Mouse (Mus musculus) lung, embryonic 14.5 days (tissue): ENCODE results near the gene Il19. TPM values are rescaled to one million over a fixed set of nuclear protein-coding genes. Genes with fewer than 3 reads are reported as not detected.

ENCODE experiments used
- ATAC-seq: fragments of 200-750 bp; cut with Nextera tagmentation; 2 replicates; pipeline ENCODE4 v1.8.0; 2017; ENCODE audit warnings: mild to moderate bottlenecking, moderate TSS enrichment, moderate library complexity; ENCODE audit not compliant: insufficient read depth
- DNase-seq: peaks from one replicate; pipeline ENCODE4 v3.0.0-alpha.2; 2015
- H3K27ac ChIP-seq: fragments of 300-500 bp; sonication (generic); 2 replicates; pipeline ENCODE4 v1.5.1; 2014; ENCODE audit warnings: low read depth, mild to moderate bottlenecking, moderate library complexity
- H3K27me3 ChIP-seq: fragments of 300-500 bp; sonication (generic); 2 replicates; pipeline ENCODE4 v1.6.1; 2014; ENCODE audit warnings: low read length, control low read depth; ENCODE audit not compliant: insufficient read depth
- H3K36me3 ChIP-seq: fragments of 300-500 bp; sonication (generic); 2 replicates; pipeline ENCODE4 v1.6.1; 2014; ENCODE audit warnings: control low read depth; ENCODE audit not compliant: insufficient read depth
- H3K4me1 ChIP-seq: fragments of 300-500 bp; sonication (generic); 2 replicates; pipeline ENCODE4 v1.6.1; 2014; ENCODE audit warnings: antibody characterized with exemption, control low read depth; ENCODE audit not compliant: insufficient read depth
- H3K4me2 ChIP-seq: fragments of 300-500 bp; sonication (generic); 2 replicates; pipeline ENCODE4 v1.6.1; 2014; ENCODE audit warnings: mild to moderate bottlenecking
- H3K4me3 ChIP-seq: fragments of 300-500 bp; sonication (generic); 2 replicates; pipeline ENCODE4 v1.5.1; 2014; ENCODE audit warnings: low read depth, low read length
- H3K9ac ChIP-seq: fragments of 300-500 bp; sonication (generic); 2 replicates; pipeline ENCODE4 v1.6.1; 2014
- H3K9me3 ChIP-seq: fragments of 300-500 bp; sonication (generic); 2 replicates; pipeline ENCODE4 v1.6.1; 2016; ENCODE audit warnings: low read depth, low read length, control low read depth
- CTCF ChIP-seq: IDR thresholded peaks from 2 replicates; pipeline ENCODE4 v1.5.1; 2016; ENCODE audit warnings: antibody characterized with exemption, low read depth
- WGBS: fragments of 180-500 bp; shearing (Covaris S2); extraction: QIAGEN DNeasy Blood & Tissue Kit; methylation state at CpG from one replicate; pipeline ENCODE4 v1.1.7; 2014; 5-methylcytosine and 5-hydroxymethylcytosine counted together
- polyA plus RNA-seq: library from polyadenylated mRNA; unstranded; fragments of >200 nt; fragmentation: Nextera tagmentation; extraction: Ambion mirVana; gene quantifications from 2 replicates; pipeline ENCODE4 v1.2.1, GENCODE M21; 2014

Gene Il19
- polyA plus RNA-seq, 1 experiment from 2014 or later, result not detected

DNA sequence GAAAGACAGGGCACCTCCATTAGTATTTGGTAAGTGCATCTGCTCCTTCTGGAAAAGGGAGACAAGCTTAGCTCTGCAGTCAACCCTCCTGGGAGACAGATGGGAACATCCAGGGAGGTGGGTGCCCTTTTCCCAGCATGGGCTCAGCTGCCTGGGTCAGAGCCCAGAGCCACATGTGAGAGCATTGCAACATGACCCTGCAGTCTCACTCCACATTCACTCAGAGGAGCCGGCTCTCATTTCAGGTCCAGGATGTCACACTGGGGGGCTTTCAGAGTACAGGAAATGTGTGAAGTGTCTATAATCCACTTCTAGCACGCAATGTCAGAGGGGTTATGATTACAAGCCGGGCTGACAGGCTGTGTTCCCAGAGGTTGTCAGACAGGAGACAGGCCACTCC, 1.9 kb upstream of the Il19 start:
- no peaks in the 10 kb centered on the region for H3K36me3 ChIP-seq
- H3K27ac ChIP-seq, result no peak overlapping the region
- H3K4me2 ChIP-seq, result no peak overlapping the region
- no peaks in the 10 kb centered on the region for H3K4me1 ChIP-seq
- no peaks in the 10 kb centered on the region for H3K27me3 ChIP-seq
- no peak overlapping the region for H3K4me3 ChIP-seq
- no peaks in the 10 kb centered on the region for H3K9me3 ChIP-seq
- ATAC-seq, result peak; percentile 24; the same call in 1 of the 2 replicates
- peak; percentile 10 for DNase-seq
- TF ChIP-seq CTCF, result no peak
- WGBS, result 11% methylated on average over 3 of the region's 3 CpGs
- H3K9ac ChIP-seq, result no peak overlapping the region

DNA sequence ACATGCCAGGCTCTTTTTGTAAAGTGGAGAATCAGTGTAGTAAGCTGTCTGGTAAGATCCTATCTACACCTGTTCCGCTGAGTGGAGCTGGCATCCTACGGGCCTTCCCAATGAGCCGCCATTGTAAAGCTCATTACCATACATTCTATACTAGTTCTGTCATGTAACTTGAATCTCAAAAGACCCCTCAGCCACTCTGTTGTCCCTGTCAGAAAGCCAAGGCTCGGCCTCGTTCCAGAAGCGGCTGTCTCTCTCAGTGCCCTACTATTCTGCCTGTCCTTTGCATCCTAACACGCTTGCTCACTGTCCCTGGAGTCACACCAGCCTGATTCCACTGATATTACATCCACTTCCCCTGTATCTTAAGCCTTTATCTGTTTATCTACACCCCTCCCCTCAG, 1.7 kb downstream of the Il19 start:
- Histone ChIP-seq H3K9me3 (no peaks in the 10 kb centered on the region), H3K4me2 (no peak overlapping the region), H3K36me3 (no peaks in the 10 kb centered on the region), H3K27me3 (no peaks in the 10 kb centered on the region), H3K4me3 (no peak overlapping the region), H3K4me1 (no peaks in the 10 kb centered on the region), H3K27ac (no peak overlapping the region), H3K9ac (no peak overlapping the region)
- WGBS, result 90% methylated on average over 7 of the region's 7 CpGs
- ATAC-seq, result no peak
- no peak for TF ChIP-seq CTCF
- DNase-seq, result no peak

DNA sequence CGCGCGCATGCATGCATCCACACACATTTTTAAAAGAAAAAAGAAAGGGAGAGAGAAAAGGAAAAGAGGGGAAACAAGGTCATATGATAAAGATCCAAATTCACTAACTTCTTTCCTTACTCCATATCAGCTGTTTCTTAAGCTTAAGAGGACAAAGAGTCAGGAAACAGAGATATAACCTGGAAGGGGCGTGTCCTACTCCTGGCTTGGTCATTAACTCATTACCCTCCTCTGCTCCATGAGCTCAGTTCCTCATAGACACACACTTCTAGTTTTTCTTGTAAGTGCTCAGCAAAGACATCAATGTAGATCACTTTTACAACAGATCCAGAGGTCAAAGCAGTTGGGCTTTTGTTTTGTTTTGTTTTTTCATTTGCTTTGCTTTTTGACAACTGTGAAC, 2.7 kb downstream of the Il19 start:
- H3K4me1 ChIP-seq, result no peaks in the 10 kb centered on the region
- no peak for DNase-seq
- no peaks in the 10 kb centered on the region for H3K36me3 ChIP-seq
- no peaks in the 10 kb centered on the region for H3K9me3 ChIP-seq
- no peak overlapping the region for H3K4me3 ChIP-seq
- 86% methylated on average over 4 of the region's 4 CpGs for WGBS
- H3K9ac ChIP-seq, result no peak overlapping the region
- ATAC-seq, result no peak
- no peaks in the 10 kb centered on the region for H3K27me3 ChIP-seq
- TF ChIP-seq CTCF, result no peak
- H3K4me2 ChIP-seq, result no peak overlapping the region
- H3K27ac ChIP-seq, result no peak overlapping the region

DNA sequence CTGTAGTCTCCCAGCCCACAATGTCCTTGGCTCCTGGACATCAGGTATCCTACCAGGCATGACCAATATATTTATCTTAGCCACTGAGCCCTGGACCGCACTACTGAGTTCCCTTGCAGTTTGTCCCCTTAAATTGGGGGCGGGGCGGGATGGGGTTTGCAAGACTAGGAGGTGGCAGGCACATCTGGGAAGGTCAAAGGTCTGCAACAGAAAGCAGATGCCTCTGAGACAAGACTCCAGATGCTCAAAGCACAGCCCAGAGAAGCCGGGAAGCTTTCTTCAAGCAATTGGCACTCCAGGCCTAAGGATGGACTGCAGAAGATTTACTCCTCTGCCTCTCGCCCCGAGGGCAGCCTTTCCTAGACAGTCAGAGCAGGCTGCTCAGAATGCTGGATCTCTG, 3.6 kb downstream of the Il19 start:
- Histone ChIP-seq H3K36me3 (no peaks in the 10 kb centered on the region), H3K4me1 (no peaks in the 10 kb centered on the region), H3K4me2 (no peak overlapping the region), H3K27ac (no peak overlapping the region), H3K4me3 (no peak overlapping the region), H3K9me3 (no peaks in the 10 kb centered on the region), H3K9ac (no peak overlapping the region), H3K27me3 (no peaks in the 10 kb centered on the region)
- DNase-seq (no peak), ATAC-seq (no peak)
- TF ChIP-seq CTCF, result no peak
- 50% methylated on average over 6 of the region's 6 CpGs for WGBS

DNA sequence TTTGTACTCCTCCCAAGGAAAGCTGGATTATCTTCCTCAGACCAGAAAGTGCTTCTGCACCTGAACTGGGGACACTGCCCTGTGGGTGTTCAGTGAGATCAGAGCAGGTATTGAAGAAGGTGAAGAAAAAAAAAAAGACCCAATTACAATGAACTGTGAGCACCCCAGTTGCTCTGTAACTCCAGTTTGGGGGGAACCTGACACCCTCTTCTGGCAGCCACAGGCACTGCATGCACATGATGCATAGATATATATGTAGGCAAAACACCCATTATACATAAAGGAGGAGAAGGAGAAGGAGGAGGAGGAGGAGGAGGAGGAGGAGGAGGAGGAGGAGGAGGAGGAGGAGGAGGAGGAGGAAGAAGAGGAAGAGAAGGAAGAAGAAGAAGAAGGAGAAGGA, 13.4 kb downstream of the Il19 start:
- peak; percentile 16; the same call in 1 of the 2 replicates for TF ChIP-seq CTCF
- no peak overlapping the region for H3K4me2 ChIP-seq
- no peaks in the 10 kb centered on the region for H3K36me3 ChIP-seq
- no peaks in the 10 kb centered on the region for H3K27me3 ChIP-seq
- H3K4me1 ChIP-seq, result no peaks in the 10 kb centered on the region
- no peak overlapping the region for H3K4me3 ChIP-seq
- H3K27ac ChIP-seq, result no peak overlapping the region
- DNase-seq, result no peak
- H3K9ac ChIP-seq, result no peak overlapping the region
- no peak for ATAC-seq
- no peaks in the 10 kb centered on the region for H3K9me3 ChIP-seq

DNA sequence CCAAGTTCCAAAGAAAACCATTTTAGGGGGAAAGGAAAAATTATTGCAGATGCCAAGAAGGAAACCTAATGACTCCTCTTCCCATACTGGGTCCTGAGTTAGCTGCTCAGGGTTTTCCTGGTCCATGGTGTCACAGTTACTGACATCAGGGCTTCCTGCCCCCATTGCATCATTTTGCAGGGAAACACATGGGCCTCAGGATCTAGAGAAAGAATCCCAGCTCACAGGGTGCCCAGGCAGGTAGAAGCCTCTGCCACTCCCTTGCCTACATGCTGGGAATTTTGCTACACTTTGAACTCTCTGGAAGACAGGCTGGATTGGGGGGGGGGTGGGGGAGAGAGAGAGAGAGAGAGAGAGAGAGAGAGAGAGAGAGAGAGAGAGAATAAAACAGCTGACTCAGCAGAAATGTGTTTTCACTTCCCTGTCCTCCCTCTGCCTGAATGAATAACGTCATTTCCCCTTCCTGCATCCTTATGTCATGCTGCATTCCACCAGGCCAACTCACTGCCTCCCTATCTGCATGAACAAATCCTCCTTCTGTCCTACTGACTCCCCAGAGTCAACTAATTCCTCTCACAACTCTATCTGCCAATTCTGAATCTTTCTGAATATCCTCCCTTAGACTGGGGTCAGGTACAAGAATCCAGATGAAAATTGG, 21.5 kb downstream of the Il19 start:
- Histone ChIP-seq H3K4me1 (no peaks in the 10 kb centered on the region), H3K27ac (no peak overlapping the region), H3K36me3 (no peaks in the 10 kb centered on the region), H3K9ac (no peak overlapping the region), H3K9me3 (no peaks in the 10 kb centered on the region), H3K4me3 (no peak overlapping the region), H3K4me2 (no peak overlapping the region), H3K27me3 (no peaks in the 10 kb centered on the region)
- WGBS, result 6% methylated on average over 1 of the region's 1 CpGs
- ATAC-seq (no peak), DNase-seq (no peak)
- TF ChIP-seq CTCF, result no peak

DNA sequence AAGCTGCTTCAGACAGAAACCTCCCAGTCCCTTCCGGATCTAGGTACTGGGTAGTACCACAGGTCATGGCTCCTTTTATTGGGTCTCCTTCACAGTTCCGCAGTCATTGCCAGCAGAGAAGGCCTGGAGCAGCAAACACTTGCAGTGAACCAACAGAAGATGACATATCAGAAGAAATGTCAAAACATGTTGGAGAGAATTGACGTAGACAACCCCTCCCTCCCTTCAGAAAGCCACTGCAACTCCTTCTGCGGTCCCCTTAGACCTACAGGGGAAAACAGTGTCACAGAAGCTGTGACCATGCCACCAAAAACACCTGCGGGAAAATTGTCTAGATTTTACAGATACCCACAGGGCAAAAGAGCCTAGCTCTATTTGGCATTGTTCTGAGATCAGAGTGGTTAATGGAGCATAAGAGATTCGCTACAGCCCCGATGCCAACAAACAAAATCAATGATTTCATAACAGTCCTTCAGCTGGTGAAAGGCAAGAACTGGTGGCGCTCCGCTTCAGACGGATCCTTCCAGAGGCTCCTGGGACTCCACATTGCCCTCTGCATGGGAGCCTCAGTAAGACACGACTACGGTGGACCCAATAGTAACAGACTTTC, 28.4 kb downstream of the Il19 start, which contains the start of gene Il20:
Il20 (minus strand) TSS at position 51 of the 610 bp plus-strand sequence.
- no peak within 1 kb of the TSS for H3K4me2 ChIP-seq
- no peaks in the 10 kb centered on the region for H3K4me1 ChIP-seq
- ATAC-seq, result no peak
- WGBS, result 82% methylated on average over 12 of the region's 12 CpGs
- H3K4me3 ChIP-seq, result no peak within 1 kb of the TSS
- no peak within 1 kb of the TSS for H3K9ac ChIP-seq
- no peak for TF ChIP-seq CTCF
- no peaks in the 10 kb centered on the region for H3K27me3 ChIP-seq
- H3K36me3 ChIP-seq, result no peaks in the 10 kb centered on the region
- no peak within 1 kb of the TSS for H3K27ac ChIP-seq
- DNase-seq, result no peak
- H3K9me3 ChIP-seq, result no peaks in the 10 kb centered on the region
